Mouse (Mus musculus) stomach, postnatal 0 days (tissue): ENCODE data around the gene Spsb1. TPM values are rescaled to one million over a fixed set of nuclear protein-coding genes. Genes with fewer than 3 reads are reported as not detected.
A peak's percentile ranks its signal among the peaks of the same experiment; 100 is the strongest.

Experiments used
- ATAC-seq: fragments of 200-750 bp; cut with Nextera tagmentation; 2 replicates; pipeline ENCODE4 v1.8.0; 2017; ENCODE audit not compliant: low FRiP score, low TSS enrichment
- DNase-seq: peaks from one replicate; pipeline ENCODE4 v3.0.0-alpha.2; 2016; ENCODE audit warnings: low spot score
- H3K27ac ChIP-seq: fragments of 300-500 bp; sonication (generic); replicated peaks from 2 replicates; pipeline ENCODE4 v1.5.1; 2014; ENCODE audit warnings: mild to moderate bottlenecking, control low read depth
- H3K27me3 ChIP-seq: fragments of 300-500 bp; sonication (generic); 2 replicates; pipeline ENCODE4 v1.6.1; 2014; ENCODE audit warnings: low read length; ENCODE audit not compliant: control insufficient read depth, insufficient read depth
- H3K36me3 ChIP-seq: fragments of 300-500 bp; sonication (generic); 2 replicates; pipeline ENCODE4 v1.6.1; 2014; ENCODE audit warnings: low read length, mixed read lengths; ENCODE audit not compliant: control insufficient read depth, insufficient read depth
- H3K4me1 ChIP-seq: fragments of 300-500 bp; sonication (generic); replicated peaks from 2 replicates; pipeline ENCODE4 v1.6.1; 2014; ENCODE audit warnings: antibody characterized with exemption; ENCODE audit not compliant: control insufficient read depth, insufficient read depth
- H3K4me2 ChIP-seq: fragments of 300-500 bp; sonication (generic); replicated peaks from 2 replicates; pipeline ENCODE4 v1.6.1; 2014; ENCODE audit warnings: low read depth, mild to moderate bottlenecking, control low read depth, moderate library complexity
- H3K4me3 ChIP-seq: fragments of 300-500 bp; sonication (generic); 2 replicates; pipeline ENCODE4 v1.5.1; 2014; ENCODE audit warnings: low read depth, low read length, control low read depth
- H3K9ac ChIP-seq: fragments of 300-500 bp; sonication (generic); 2 replicates; pipeline ENCODE4 v1.6.1; 2014; ENCODE audit warnings: mild to moderate bottlenecking, low read length, control low read depth, mixed read lengths
- H3K9me3 ChIP-seq: fragments of 300-500 bp; sonication (generic); 2 replicates; pipeline ENCODE4 v1.6.1; 2016; ENCODE audit warnings: low read length; ENCODE audit not compliant: control insufficient read depth
- CTCF ChIP-seq: IDR thresholded peaks from 2 replicates; pipeline ENCODE4 v1.5.1; 2016; ENCODE audit warnings: antibody characterized with exemption, low read depth, mild to moderate bottlenecking, moderate library complexity
- EP300 ChIP-seq: optimal IDR thresholded peaks from 2 replicates; pipeline ENCODE3; 2016; ENCODE audit warnings: antibody characterized with exemption
- WGBS: fragments of 180-500 bp; shearing (Covaris S2); extraction: QIAGEN DNeasy Blood & Tissue Kit; methylation state at CpG from one replicate; pipeline ENCODE4 v1.1.7; 2014; 5-methylcytosine and 5-hydroxymethylcytosine counted together
- polyA plus RNA-seq: library from polyadenylated mRNA; unstranded; fragments of >200 nt; fragmentation: Nextera tagmentation; extraction: Ambion mirVana; gene quantifications from 2 replicates; pipeline ENCODE4 v1.2.1, GENCODE M21; 2015

Gene Spsb1
- polyA plus RNA-seq, 1 experiment from 2014 or later: 13.1 TPM

DNA sequence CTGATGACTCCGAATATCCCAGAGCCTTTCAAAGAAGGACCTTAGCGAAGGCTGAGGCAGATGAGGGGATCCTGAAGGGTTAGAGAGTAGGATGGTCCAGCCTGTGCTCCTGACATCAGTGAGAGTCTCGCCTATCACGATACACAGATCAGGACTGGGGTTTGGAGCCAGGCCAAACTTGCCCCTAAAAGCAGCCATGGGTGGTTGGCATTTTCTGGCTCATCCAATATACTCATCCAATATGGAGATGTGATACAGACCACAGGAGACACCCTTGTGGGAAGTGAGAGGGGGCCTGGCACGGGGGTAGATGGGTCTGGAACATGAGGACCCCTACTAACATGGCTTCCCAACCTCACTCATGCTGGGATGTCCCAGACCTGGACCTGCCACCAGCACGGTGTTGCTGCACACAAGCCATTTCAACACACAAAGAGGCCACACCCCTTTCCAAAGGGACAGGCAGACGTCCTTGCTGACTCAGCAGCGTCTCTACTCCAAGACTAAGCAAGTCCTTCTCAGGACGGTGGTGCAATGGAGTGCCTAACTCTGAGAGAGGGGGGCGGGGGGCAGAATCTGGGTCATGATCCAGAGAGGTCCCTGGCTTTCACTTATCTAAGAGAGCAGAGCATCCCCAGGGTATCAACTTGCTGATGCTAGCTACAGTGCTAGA lies 49.4 kb downstream of the Spsb1 start:
- ATAC-seq (no peak), DNase-seq (no peak)
- Histone ChIP-seq H3K4me2 (no peak overlapping the region), H3K9me3 (no peaks in the 10 kb centered on the region), H3K27ac (no peak overlapping the region), H3K27me3 (no peaks in the 10 kb centered on the region), H3K9ac (no peak overlapping the region), H3K4me3 (no peak overlapping the region), H3K36me3 (no peaks in the 10 kb centered on the region; the same call in 1 of the 2 replicates), H3K4me1 (0 out of 2 replicates have a peak, but pooled peaks cover 2% of the 10 kb centered on the region)
- 76% methylated on average over 10 of the region's 10 CpGs for WGBS
- TF ChIP-seq CTCF (no peak), EP300 (no peak)

- no peak for TF ChIP-seq CTCF
- no peak for TF ChIP-seq EP300
- no peak for ATAC-seq
- H3K4me3 ChIP-seq: no peak overlapping the region
- no peaks in the 10 kb centered on the region; the same call in 1 of the 2 replicates for H3K36me3 ChIP-seq
- no peak overlapping the region for H3K9ac ChIP-seq
- H3K27me3 ChIP-seq: no peaks in the 10 kb centered on the region
- no peak for DNase-seq
- H3K9me3 ChIP-seq: no peaks in the 10 kb centered on the region
- 53% methylated on average over 5 of the region's 5 CpGs for WGBS
- no peak overlapping the region for H3K27ac ChIP-seq
- H3K4me2 ChIP-seq: no peak overlapping the region
- H3K4me1 ChIP-seq: no peaks in the 10 kb centered on the region
Observed at GRCm38 (mm10) chr4:149903026-149903425, 51.8 kb downstream of the Spsb1 start.

GRCm38 (mm10) chr4:149901349-149901782 lies 53.5 kb downstream of the Spsb1 start:
- Histone ChIP-seq H3K4me2 (no peak overlapping the region), H3K4me3 (no peak overlapping the region), H3K36me3 (no peaks in the 10 kb centered on the region; the same call in 1 of the 2 replicates), H3K9ac (no peak overlapping the region), H3K27ac (no peak overlapping the region), H3K4me1 (no peaks in the 10 kb centered on the region), H3K27me3 (no peaks in the 10 kb centered on the region), H3K9me3 (no peaks in the 10 kb centered on the region)
- whole genome bisulfite sequencing: 66% methylated on average over 3 of the region's 3 CpGs
- TF ChIP-seq CTCF: no peak
- DNase-seq (no peak), ATAC-seq (peak; percentile 9; the same call in 1 of the 2 replicates)

DNA sequence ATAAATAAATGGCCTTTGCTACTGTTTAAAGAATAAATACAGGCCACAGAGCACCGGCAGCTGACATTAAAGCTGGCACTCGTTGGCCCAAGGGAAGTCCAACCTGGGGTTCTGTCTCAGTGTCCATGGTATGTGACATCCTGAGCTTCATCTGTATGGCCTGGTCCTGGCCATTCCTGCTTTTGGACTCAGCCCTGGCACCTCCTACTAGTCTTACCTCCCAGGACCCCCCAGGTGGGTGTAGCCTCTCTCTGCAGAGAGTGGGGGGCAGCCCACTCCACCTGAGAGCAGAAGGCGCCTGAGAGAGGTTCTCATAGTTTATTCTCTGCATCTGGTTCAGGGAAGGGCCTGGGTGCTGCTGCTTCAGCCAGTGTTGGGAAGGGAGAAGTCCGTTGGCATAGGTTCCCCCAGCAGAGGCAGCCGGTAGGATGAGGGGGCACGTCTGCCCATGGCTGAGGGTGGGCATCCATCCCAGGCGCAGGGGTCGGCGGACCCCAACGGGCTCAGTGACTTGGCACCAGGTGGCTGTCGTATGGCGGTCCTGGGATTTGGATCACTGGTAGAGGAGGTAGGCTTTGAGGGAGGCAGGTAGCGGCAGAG lies 57.1 kb downstream of the Spsb1 start:
- Histone ChIP-seq H3K9ac (no peak overlapping the region), H3K27ac (no peak overlapping the region), H3K27me3 (no peaks in the 10 kb centered on the region), H3K4me1 (peaks cover 4% of the 10 kb centered on the region; the same call in 1 of the 2 replicates), H3K4me3 (no peak overlapping the region), H3K9me3 (no peaks in the 10 kb centered on the region), H3K36me3 (no peaks in the 10 kb centered on the region), H3K4me2 (no peak overlapping the region)
- no peak for DNase-seq
- 85% methylated on average over 13 of the region's 13 CpGs for WGBS
- no peak for ATAC-seq
- TF ChIP-seq CTCF (no peak), EP300 (no peak)

DNA sequence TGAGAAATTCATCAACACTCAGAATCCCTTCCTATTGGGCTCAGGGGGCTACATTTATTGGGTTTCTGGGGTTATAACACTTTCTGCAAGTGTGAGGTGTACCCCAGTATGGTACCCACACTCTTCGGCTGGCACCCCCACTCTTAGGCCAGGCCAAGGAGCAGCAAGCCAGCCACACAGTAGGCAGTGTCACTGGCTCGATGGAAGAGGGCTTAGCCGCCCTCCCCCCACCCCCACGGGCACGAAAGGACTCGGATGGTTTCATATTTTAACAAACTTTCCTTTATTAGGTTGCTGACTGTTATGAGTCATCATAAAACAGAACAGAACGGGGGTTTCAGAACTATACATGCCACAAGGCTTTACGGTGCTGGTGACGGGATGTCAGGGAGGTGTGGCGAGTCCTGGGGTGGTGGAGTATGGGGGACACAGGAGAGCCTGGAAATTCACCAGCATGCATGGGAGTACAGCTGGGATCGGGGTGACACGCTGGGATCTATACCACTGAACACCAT lies 58.8 kb downstream of the Spsb1 start:
- no peaks in the 10 kb centered on the region for H3K27me3 ChIP-seq
- H3K4me2 ChIP-seq: no peak overlapping the region
- no peaks in the 10 kb centered on the region for H3K9me3 ChIP-seq
- DNase-seq (no peak), ATAC-seq (no peak)
- no peak overlapping the region for H3K4me3 ChIP-seq
- no peaks in the 10 kb centered on the region for H3K36me3 ChIP-seq
- H3K27ac ChIP-seq: peak overlapping the region; percentile 58; the same call in 1 of the 2 replicates
- H3K9ac ChIP-seq: no peak overlapping the region
- TF ChIP-seq CTCF (no peak), EP300 (no peak)
- WGBS: 50% methylated on average over 12 of the region's 12 CpGs
- H3K4me1 ChIP-seq: peaks cover 4% of the 10 kb centered on the region; the same call in 1 of the 2 replicates

GRCm38 (mm10) chr4:149895226-149895625 lies 59.6 kb downstream of the Spsb1 start:
- Histone ChIP-seq H3K4me1 (peaks cover 7% of the 10 kb centered on the region), H3K27me3 (no peaks in the 10 kb centered on the region), H3K4me3 (no peak overlapping the region), H3K4me2 (no peak overlapping the region), H3K9me3 (no peaks in the 10 kb centered on the region), H3K36me3 (no peaks in the 10 kb centered on the region), H3K27ac (no peak overlapping the region; the same call in 1 of the 2 replicates), H3K9ac (no peak overlapping the region)
- 67% methylated on average over 7 of the region's 7 CpGs for WGBS
- TF ChIP-seq EP300 (no peak), CTCF (no peak)
- DNase-seq (no peak), ATAC-seq (no peak)
